Mouse (Mus musculus) midbrain, embryonic 15.5 days (tissue): ENCODE measurements around the gene Nipa2. TPM values are rescaled to one million over a fixed set of nuclear protein-coding genes. Genes with fewer than 3 reads are reported as not detected.

Experiments used
- ATAC-seq: fragments of 200-750 bp; cut with Nextera tagmentation; replicated peaks from 2 replicates; pipeline ENCODE4 v1.8.0; 2017; ENCODE audit warnings: moderate TSS enrichment
- H3K27ac ChIP-seq: fragments of 300-500 bp; sonication (generic); 2 replicates; pipeline ENCODE4 v1.5.1; 2015; ENCODE audit warnings: mild to moderate bottlenecking, inconsistent platforms
- H3K27me3 ChIP-seq: fragments of 300-500 bp; sonication (generic); replicated peaks from 2 replicates; pipeline ENCODE4 v1.6.1; 2015; ENCODE audit warnings: inconsistent platforms
- H3K36me3 ChIP-seq: fragments of 300-500 bp; sonication (generic); replicated peaks from 2 replicates; pipeline ENCODE4 v1.6.1; 2015; ENCODE audit warnings: inconsistent platforms
- H3K4me1 ChIP-seq: fragments of 300-500 bp; sonication (generic); 2 replicates; pipeline ENCODE4 v1.6.1; 2015; ENCODE audit warnings: inconsistent platforms
- H3K4me2 ChIP-seq: fragments of 300-500 bp; sonication (generic); 2 replicates; pipeline ENCODE4 v1.6.1; 2015; ENCODE audit warnings: inconsistent platforms, mild to moderate bottlenecking, moderate library complexity
- H3K4me3 ChIP-seq: fragments of 300-500 bp; sonication (generic); 2 replicates; pipeline ENCODE4 v1.5.1; 2015; ENCODE audit warnings: mild to moderate bottlenecking, inconsistent platforms
- H3K9ac ChIP-seq: fragments of 300-500 bp; sonication (generic); 2 replicates; pipeline ENCODE4 v1.6.1; 2015; ENCODE audit warnings: mild to moderate bottlenecking, inconsistent platforms
- H3K9me3 ChIP-seq: fragments of 300-500 bp; sonication (generic); 2 replicates; pipeline ENCODE4 v1.6.1; 2016; ENCODE audit warnings: inconsistent platforms
- WGBS: fragments of 180-500 bp; shearing (Covaris S2); methylation state at CpG from one replicate; pipeline ENCODE4 v1.1.7; 2015; ENCODE audit warnings: mixed read lengths; 5-methylcytosine and 5-hydroxymethylcytosine counted together
- polyA plus RNA-seq: library from polyadenylated mRNA; unstranded; fragments of >200 nt; fragmentation: Nextera tagmentation; extraction: Ambion mirVana; gene quantifications from 2 replicates; pipeline ENCODE4 v1.2.1, GENCODE M21; 2015

The Nipa2 gene
- polyA plus RNA-seq, 1 experiment from 2014 or later: 31.1 TPM

DNA sequence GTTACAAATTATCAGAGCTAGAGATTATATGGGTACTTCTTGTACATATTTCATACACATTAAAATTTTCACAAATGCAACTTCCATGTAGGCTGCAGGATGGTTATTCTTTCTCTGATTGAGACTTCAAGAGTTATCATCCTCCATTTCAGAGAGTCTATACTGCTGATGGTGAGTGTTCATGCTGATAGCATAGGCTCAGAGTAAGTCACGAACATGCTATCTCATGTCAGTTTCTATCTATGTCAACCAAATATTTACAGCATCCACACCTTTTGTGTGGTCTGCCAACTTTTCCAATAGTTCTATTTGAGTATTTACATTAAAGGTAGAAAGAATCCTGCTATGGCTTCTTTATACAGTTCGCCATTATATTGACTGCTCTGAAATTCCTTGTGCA is 19.2 kb upstream of the Nipa2 start:
- no peak overlapping the region for H3K9ac ChIP-seq
- ATAC-seq: no peak
- H3K9me3 ChIP-seq: no peaks in the 10 kb centered on the region
- no peak overlapping the region for H3K27ac ChIP-seq
- H3K4me1 ChIP-seq: no peaks in the 10 kb centered on the region
- peaks cover 9% of the 10 kb centered on the region; the same call in 1 of the 2 replicates for H3K36me3 ChIP-seq
- 99% methylated on average over 2 of the region's 2 CpGs for WGBS
- no peaks in the 10 kb centered on the region for H3K27me3 ChIP-seq
- no peak overlapping the region for H3K4me2 ChIP-seq
- H3K4me3 ChIP-seq: no peak overlapping the region

- no peak for ATAC-seq
- 97% methylated on average over 2 of the region's 2 CpGs for whole genome bisulfite sequencing
- H3K4me3 ChIP-seq: no peak overlapping the region
- no peak overlapping the region for H3K4me2 ChIP-seq
- H3K27me3 ChIP-seq: no peaks in the 10 kb centered on the region
- H3K27ac ChIP-seq: no peak overlapping the region
- no peak overlapping the region for H3K9ac ChIP-seq
- H3K36me3 ChIP-seq: peaks cover 7% of the 10 kb centered on the region; the same call in 1 of the 2 replicates
- H3K4me1 ChIP-seq: no peaks in the 10 kb centered on the region
- H3K9me3 ChIP-seq: no peaks in the 10 kb centered on the region
Observed at GRCm38 (mm10) chr7:55974429-55974828, 12.2 kb upstream of the Nipa2 start.

DNA sequence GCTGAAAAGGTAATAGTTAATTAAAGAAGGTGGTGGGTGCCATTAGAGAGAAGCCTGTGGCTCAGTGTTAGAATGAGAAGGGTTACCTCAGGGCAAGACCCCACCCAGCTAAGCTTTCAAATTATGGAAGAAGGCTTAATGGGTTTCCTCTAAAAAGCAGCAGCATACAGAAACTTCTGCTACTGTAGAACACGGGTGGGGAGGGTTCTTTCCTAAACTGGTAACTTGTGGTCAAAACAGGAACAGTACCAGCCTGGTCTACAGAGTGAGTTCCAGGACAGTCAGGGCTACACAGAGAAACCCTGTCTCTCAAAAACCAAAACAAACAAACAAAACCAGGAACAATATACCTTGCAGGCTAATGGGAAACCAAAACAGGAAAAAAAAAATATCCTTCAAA is 7.1 kb upstream of the Nipa2 start:
- no peak for ATAC-seq
- 70% methylated on average over 1 of the region's 1 CpGs for WGBS

DNA sequence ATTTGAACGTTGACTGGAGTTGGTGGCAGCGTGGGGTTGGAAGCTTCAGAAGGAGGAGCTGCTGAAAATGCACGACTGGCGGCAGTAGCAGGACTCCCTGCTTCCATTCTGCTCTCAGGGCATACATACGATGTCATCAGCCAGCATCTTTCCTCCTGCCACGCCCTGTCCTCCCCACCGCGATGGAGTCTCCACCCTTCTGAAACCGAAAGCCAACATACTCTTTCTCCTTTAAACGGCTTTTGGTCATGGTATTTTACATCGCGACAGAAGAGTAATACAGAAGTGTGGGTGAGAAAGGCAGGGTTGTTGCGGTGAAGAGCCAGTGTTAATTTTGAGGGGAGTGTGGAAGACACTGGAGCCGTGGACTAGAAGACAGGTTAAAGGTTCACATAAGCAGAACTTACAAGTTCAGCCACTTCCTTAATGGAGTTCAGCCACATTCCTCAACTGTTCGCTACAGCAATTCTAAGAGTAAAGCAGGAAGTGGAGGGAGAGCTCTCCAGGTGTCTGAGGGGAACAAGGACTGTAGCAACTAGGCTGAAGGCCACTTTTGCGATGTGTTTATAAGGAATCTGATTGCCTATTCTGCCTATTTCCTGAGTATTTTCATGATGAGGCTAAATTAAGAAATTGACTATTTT is 6.1 kb upstream of the Nipa2 start:
- Histone ChIP-seq H3K9ac (no peak overlapping the region), H3K27ac (no peak overlapping the region), H3K9me3 (no peaks in the 10 kb centered on the region), H3K4me3 (no peak overlapping the region), H3K4me1 (peaks cover 4% of the 10 kb centered on the region), H3K27me3 (no peaks in the 10 kb centered on the region), H3K4me2 (peak overlapping the region; percentile 9), H3K36me3 (no peaks in the 10 kb centered on the region)
- no peak for ATAC-seq
- WGBS: 53% methylated on average over 16 of the region's 16 CpGs

More for the DNA sequence above, 7.1 kb upstream of the Nipa2 start:
- Histone ChIP-seq H3K4me1 (no peaks in the 10 kb centered on the region), H3K9me3 (no peaks in the 10 kb centered on the region), H3K4me3 (no peak overlapping the region), H3K36me3 (no peaks in the 10 kb centered on the region), H3K9ac (no peak overlapping the region), H3K27ac (no peak overlapping the region), H3K27me3 (no peaks in the 10 kb centered on the region), H3K4me2 (no peak overlapping the region)

DNA sequence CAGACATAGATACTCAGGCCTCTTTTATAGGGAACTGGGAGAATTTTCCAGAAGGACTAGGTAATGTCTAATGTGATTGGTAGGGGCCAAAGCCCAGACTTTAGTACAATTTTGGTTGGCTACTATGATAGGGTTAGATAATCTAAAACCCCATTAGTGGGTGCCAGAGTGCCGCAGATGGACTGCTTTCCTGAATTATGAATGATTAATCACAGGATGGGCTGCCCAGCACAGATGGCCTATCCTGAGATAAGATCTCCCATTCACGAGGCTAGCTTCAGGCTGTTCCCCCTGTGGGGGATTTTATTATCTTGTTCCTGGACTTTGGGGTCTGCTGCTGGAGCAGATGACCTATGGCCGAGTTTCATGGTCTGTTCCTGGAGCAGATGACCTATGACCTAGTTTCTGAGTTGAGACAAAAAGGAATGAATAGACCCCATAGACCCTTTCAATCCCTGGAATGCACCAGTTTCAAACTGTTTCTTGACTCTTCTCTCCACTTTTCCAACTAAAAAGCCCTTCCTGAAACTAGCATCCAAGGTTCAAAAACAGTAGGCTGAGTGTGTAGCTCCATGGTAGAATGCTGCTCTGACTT is 4.7 kb upstream of the Nipa2 start:
- H3K9me3 ChIP-seq: no peaks in the 10 kb centered on the region
- no peak overlapping the region for H3K4me2 ChIP-seq
- H3K27me3 ChIP-seq: no peaks in the 10 kb centered on the region
- H3K9ac ChIP-seq: no peak overlapping the region
- H3K27ac ChIP-seq: no peak overlapping the region
- no peak overlapping the region for H3K4me3 ChIP-seq
- 43% methylated on average over 3 of the region's 3 CpGs for WGBS
- H3K36me3 ChIP-seq: no peaks in the 10 kb centered on the region
- ATAC-seq: no peak
- peaks cover 12% of the 10 kb centered on the region for H3K4me1 ChIP-seq

DNA sequence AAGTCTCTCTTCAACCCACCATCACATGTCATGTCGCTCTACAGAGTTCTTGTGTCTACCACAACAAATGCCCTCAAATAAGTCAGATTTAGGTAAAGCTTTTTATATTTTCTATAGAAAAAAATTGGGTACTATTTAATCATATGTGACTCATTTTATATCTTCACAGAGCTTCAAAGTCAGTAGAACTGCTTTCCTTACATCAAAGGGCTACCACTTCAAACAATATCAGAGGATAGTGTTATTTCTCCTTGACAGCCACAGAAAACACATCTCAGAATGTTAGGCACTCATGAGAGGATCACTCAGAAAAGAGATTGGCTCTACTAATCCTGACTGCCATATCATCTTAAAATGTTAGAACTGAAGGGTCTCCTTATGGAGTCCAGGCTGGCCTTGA is 1.8 kb downstream of the Nipa2 start:
- Histone ChIP-seq H3K27ac (no peak overlapping the region), H3K9me3 (no peaks in the 10 kb centered on the region), H3K4me2 (peak overlapping the region; percentile 25; the same call in 1 of the 2 replicates), H3K9ac (no peak overlapping the region), H3K4me1 (peaks cover 22% of the 10 kb centered on the region), H3K36me3 (no peaks in the 10 kb centered on the region), H3K4me3 (no peak overlapping the region), H3K27me3 (no peaks in the 10 kb centered on the region)
- ATAC-seq: no peak
- WGBS: 94% methylated on average over 1 of the region's 1 CpGs

- peaks cover 22% of the 10 kb centered on the region for H3K4me1 ChIP-seq
- H3K27ac ChIP-seq: no peak overlapping the region
- H3K9ac ChIP-seq: no peak overlapping the region
- no peak overlapping the region for H3K4me3 ChIP-seq
- ATAC-seq: no peak
- no peaks in the 10 kb centered on the region for H3K9me3 ChIP-seq
- 98% methylated on average over 3 of the region's 3 CpGs for WGBS
- H3K27me3 ChIP-seq: no peaks in the 10 kb centered on the region
- H3K4me2 ChIP-seq: no peak overlapping the region
- H3K36me3 ChIP-seq: no peaks in the 10 kb centered on the region
Observed at GRCm38 (mm10) chr7:55959801-55960200, 2.5 kb downstream of the Nipa2 start.

GRCm38 (mm10) chr7:55957916-55958315 is 4.4 kb downstream of the Nipa2 start:
- no peaks in the 10 kb centered on the region for H3K27me3 ChIP-seq

DNA sequence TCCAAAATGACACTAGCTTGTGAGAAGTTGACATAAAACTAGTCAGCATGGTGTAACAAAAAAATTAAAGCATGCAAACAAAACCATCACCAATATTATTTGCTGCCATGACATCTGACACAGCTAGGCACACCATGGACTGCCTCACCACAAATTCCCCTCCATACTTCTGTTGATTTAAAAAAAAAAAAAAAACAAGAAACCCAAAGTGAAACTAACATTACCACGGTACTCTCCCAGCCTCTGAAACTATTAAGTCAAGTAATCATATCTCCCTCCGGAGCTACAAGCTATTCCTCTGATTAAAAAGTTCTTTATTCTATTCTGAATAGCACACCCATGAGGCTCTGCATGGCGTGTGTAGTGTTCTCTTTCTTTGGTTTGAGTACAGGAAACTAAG is 5.1 kb downstream of the Nipa2 start:
- no peak for ATAC-seq
- no peak overlapping the region for H3K9ac ChIP-seq
- H3K27me3 ChIP-seq: no peaks in the 10 kb centered on the region
- WGBS: 98% methylated on average over 3 of the region's 3 CpGs
- no peaks in the 10 kb centered on the region for H3K36me3 ChIP-seq
- H3K27ac ChIP-seq: no peak overlapping the region
- no peak overlapping the region for H3K4me3 ChIP-seq
- H3K4me1 ChIP-seq: peaks cover 10% of the 10 kb centered on the region
- no peak overlapping the region for H3K4me2 ChIP-seq
- H3K9me3 ChIP-seq: no peaks in the 10 kb centered on the region

More at GRCm38 (mm10) chr7:55957916-55958315, 4.4 kb downstream of the Nipa2 start:
- no peaks in the 10 kb centered on the region for H3K36me3 ChIP-seq
- no peak for ATAC-seq
- no peak overlapping the region for H3K27ac ChIP-seq
- H3K4me3 ChIP-seq: no peak overlapping the region
- peaks cover 13% of the 10 kb centered on the region for H3K4me1 ChIP-seq
- WGBS: 96% methylated on average over 4 of the region's 4 CpGs
- H3K9me3 ChIP-seq: no peaks in the 10 kb centered on the region
- no peak overlapping the region for H3K4me2 ChIP-seq
- no peak overlapping the region for H3K9ac ChIP-seq

GRCm38 (mm10) chr7:55956054-55956453 is 6.2 kb downstream of the Nipa2 start:
- H3K4me2 ChIP-seq: no peak overlapping the region
- over 99% methylated on average over 2 of the region's 2 CpGs for WGBS
- H3K9me3 ChIP-seq: no peaks in the 10 kb centered on the region
- H3K27ac ChIP-seq: no peak overlapping the region
- peaks cover 6% of the 10 kb centered on the region for H3K4me1 ChIP-seq
- no peak overlapping the region for H3K4me3 ChIP-seq
- no peak for ATAC-seq
- no peak overlapping the region for H3K9ac ChIP-seq
- no peaks in the 10 kb centered on the region for H3K27me3 ChIP-seq
- H3K36me3 ChIP-seq: no peaks in the 10 kb centered on the region

- H3K4me3 ChIP-seq: no peak overlapping the region
- H3K9me3 ChIP-seq: no peaks in the 10 kb centered on the region
- H3K4me2 ChIP-seq: no peak overlapping the region
- H3K27ac ChIP-seq: no peak overlapping the region
- no peaks in the 10 kb centered on the region for H3K4me1 ChIP-seq
- 93% methylated on average over 4 of the region's 4 CpGs for WGBS
- H3K36me3 ChIP-seq: no peaks in the 10 kb centered on the region; the same call in 1 of the 2 replicates
- H3K27me3 ChIP-seq: no peaks in the 10 kb centered on the region
- no peak overlapping the region for H3K9ac ChIP-seq
- ATAC-seq: no peak
Observed at GRCm38 (mm10) chr7:55938341-55938740, 23.9 kb downstream of the Nipa2 start.

GRCm38 (mm10) chr7:55935025-55935424 is 27.3 kb downstream of the Nipa2 start:
- Histone ChIP-seq H3K4me3 (no peak overlapping the region), H3K4me2 (no peak overlapping the region), H3K9me3 (no peaks in the 10 kb centered on the region), H3K36me3 (peaks cover 8% of the 10 kb centered on the region; the same call in 1 of the 2 replicates), H3K4me1 (no peaks in the 10 kb centered on the region), H3K27me3 (no peaks in the 10 kb centered on the region), H3K27ac (no peak overlapping the region), H3K9ac (no peak overlapping the region)
- no peak for ATAC-seq
- WGBS: 97% methylated on average over 2 of the region's 2 CpGs

GRCm38 (mm10) chr7:55928649-55929048 is 33.6 kb downstream of the Nipa2 start:
- H3K4me3 ChIP-seq: no peak overlapping the region
- no peak for ATAC-seq
- no peaks in the 10 kb centered on the region for H3K27me3 ChIP-seq
- WGBS: 88% methylated on average over 2 of the region's 2 CpGs
- no peak overlapping the region for H3K27ac ChIP-seq
- no peak overlapping the region for H3K4me2 ChIP-seq
- no peak overlapping the region for H3K9ac ChIP-seq
- peaks cover 24% of the 10 kb centered on the region for H3K36me3 ChIP-seq
- no peaks in the 10 kb centered on the region for H3K9me3 ChIP-seq
- no peaks in the 10 kb centered on the region for H3K4me1 ChIP-seq
